28 mouse cellular contexts compared by ENCODE assay signal in the genomic region with DNA sequence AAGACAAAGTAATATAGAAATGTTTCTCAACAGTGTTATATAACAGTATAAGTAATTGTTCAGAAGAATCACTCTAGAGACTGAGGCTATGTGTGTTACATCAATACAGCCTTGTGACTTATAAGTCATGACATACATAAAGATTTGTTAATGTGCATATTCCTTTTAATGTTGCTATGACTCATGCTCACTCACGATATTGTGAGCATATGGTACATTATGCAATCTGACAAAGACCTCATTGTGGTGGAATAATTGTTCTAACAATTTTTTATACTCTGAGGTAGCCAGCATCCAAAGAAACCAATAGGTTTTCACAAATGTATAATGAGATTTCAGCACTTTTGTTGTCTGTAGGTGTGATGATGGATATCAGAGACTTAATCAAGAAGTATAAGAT.
A peak's percentile ranks its signal among the peaks of the same experiment; 100 is the strongest.
DNase-seq lines count a peak whose midpoint lies in the region; ATAC-seq and TF ChIP-seq lines count a peak whose summit lies in the region.
"Had no signal": no experiment of that assay in that cellular context is flagged by ENCODE, and none has a peak within 500 bp of the region (broad histone marks: within the 10 kb centered on the region; RNA-seq: fewer than 3 reads in every experiment).

No protein-coding gene starts in this region.

- 51% methylated on average over 1 of the region's 1 CpGs for whole genome bisulfite sequencing in forebrain, postnatal 0 days
- WGBS in kidney, embryonic 16.5 days, result 71% methylated on average over 1 of the region's 1 CpGs

- H3K27ac ChIP-seq in forebrain, postnatal 0 days (ENCODE audit: low read depth, low read length), result no peak overlapping the region
- no peak overlapping the region for H3K27ac ChIP-seq in kidney, embryonic 16.5 days (ENCODE audit: low read length)
- H3K27ac ChIP-seq: embryonic facial prominence, embryonic 13.5 days; embryonic facial prominence, embryonic 15.5 days; forebrain, embryonic 10.5 days; forebrain, embryonic 12.5 days had no signal

- no peak overlapping the region for H3K9ac ChIP-seq in forebrain, postnatal 0 days
- no peak overlapping the region for H3K9ac ChIP-seq in kidney, embryonic 16.5 days (replicated peaks; ENCODE audit: low read length)
- H3K9ac ChIP-seq: embryonic facial prominence, embryonic 13.5 days; embryonic facial prominence, embryonic 15.5 days; forebrain, embryonic 12.5 days had no signal

- H3K36me3 ChIP-seq in C2C12 (ENCODE audit: control insufficient read depth, insufficient read depth), result no peaks in the 10 kb centered on the region
- no peaks in the 10 kb centered on the region for H3K36me3 ChIP-seq in forebrain, postnatal 0 days (ENCODE audit: insufficient read depth)
- no peaks in the 10 kb centered on the region for H3K36me3 ChIP-seq in kidney, embryonic 16.5 days (ENCODE audit: insufficient read depth, low read length)
- H3K36me3 ChIP-seq: embryonic facial prominence, embryonic 13.5 days; embryonic facial prominence, embryonic 15.5 days; forebrain, embryonic 10.5 days; forebrain, embryonic 12.5 days had no signal

- H3K79me3 ChIP-seq in C2C12 (ENCODE audit: low read depth), result no peaks in the 10 kb centered on the region

- no peak overlapping the region for H3K4me3 ChIP-seq in C2C12 (ENCODE audit: insufficient read depth, poor library complexity, severe bottlenecking)
- no peak overlapping the region for H3K4me3 ChIP-seq in forebrain, postnatal 0 days (ENCODE audit: low read depth, low read length)
- no peak overlapping the region for H3K4me3 ChIP-seq in kidney, embryonic 16.5 days (ENCODE audit: low read length)
- H3K4me3 ChIP-seq: embryonic facial prominence, embryonic 13.5 days; embryonic facial prominence, embryonic 15.5 days; erythroblast, embryonic 14.5 days; forebrain, embryonic 10.5 days; forebrain, embryonic 12.5 days had no signal

- TF ChIP-seq CTCF in C2C12 (IDR thresholded peaks at IDR 0.05; ENCODE audit: control insufficient read depth, insufficient read depth, insufficient read length), result no peak
- TF ChIP-seq CTCF in forebrain, postnatal 0 days (IDR thresholded peaks at IDR 0.05; ENCODE audit: low read depth), result no peak

- DNase-seq in frontal cortex, postnatal 10 days (ENCODE audit: low spot score in 2 of 2), result no peak
- peak; percentile 11 for DNase-seq in brain, adult 2 months (ENCODE audit: low read depth, low spot score)
- peak; percentile 13 for DNase-seq in telencephalon, adult 2 months (ENCODE audit: low read depth, low spot score)
- DNase-seq in forebrain, postnatal 0 days, result no peak
- DNase-seq: adrenal gland, adult 8-10 months; adrenal gland, postnatal 14 days; adrenal gland, postnatal 36 days; B cell, adult 2 months; cerebellum, adult 11 months; cerebellum, adult 18-20 months; cerebellum, adult 8-10 months; cerebellum, adult 9-11 months; cerebellum, postnatal 14 days; cerebellum, postnatal 36 days; embryo, embryonic 11 days had no signal

- no peaks in the 10 kb centered on the region for H3K9me3 ChIP-seq in forebrain, postnatal 0 days (ENCODE audit: low read length)
- H3K9me3 ChIP-seq in kidney, embryonic 16.5 days (ENCODE audit: low read length), result no peaks in the 10 kb centered on the region
- H3K9me3 ChIP-seq: embryonic facial prominence, embryonic 13.5 days; embryonic facial prominence, embryonic 15.5 days; forebrain, embryonic 10.5 days; forebrain, embryonic 12.5 days had no signal

- no peak overlapping the region for H3K4me2 ChIP-seq in forebrain, postnatal 0 days (ENCODE audit: low read depth)
- H3K4me2 ChIP-seq in kidney, embryonic 16.5 days (replicated peaks; ENCODE audit: low read depth, low read length), result no peak overlapping the region
- H3K4me2 ChIP-seq: embryonic facial prominence, embryonic 13.5 days; embryonic facial prominence, embryonic 15.5 days; forebrain, embryonic 12.5 days had no signal

- no peaks in the 10 kb centered on the region for H3K4me1 ChIP-seq in forebrain, postnatal 0 days (ENCODE audit: insufficient read depth)
- no peaks in the 10 kb centered on the region for H3K4me1 ChIP-seq in kidney, embryonic 16.5 days (ENCODE audit: insufficient read depth, low read length)
- H3K4me1 ChIP-seq: embryonic facial prominence, embryonic 13.5 days; embryonic facial prominence, embryonic 15.5 days; forebrain, embryonic 10.5 days; forebrain, embryonic 12.5 days had no signal

- no peaks in the 10 kb centered on the region for H3K27me3 ChIP-seq in C2C12 (ENCODE audit: control insufficient read depth, insufficient read depth, insufficient read length)
- no peaks in the 10 kb centered on the region for H3K27me3 ChIP-seq in forebrain, postnatal 0 days (ENCODE audit: insufficient read depth, low read length)
- H3K27me3 ChIP-seq in kidney, embryonic 16.5 days (ENCODE audit: insufficient read depth, low read length), result no peaks in the 10 kb centered on the region
- H3K27me3 ChIP-seq: embryonic facial prominence, embryonic 13.5 days; embryonic facial prominence, embryonic 15.5 days; forebrain, embryonic 12.5 days; Patski had no signal

- peak; percentile 52; the same call in 1 of the 2 replicates for ATAC-seq in frontal cortex, adult (ENCODE audit: low TSS enrichment)
- no peak; the same call in 1 of the 2 replicates for ATAC-seq in forebrain, postnatal 0 days
- no peak for ATAC-seq in kidney, embryonic 16.5 days (ENCODE audit: low FRiP score, low TSS enrichment)
- no peak for ATAC-seq in granulocyte monocyte progenitor cell, adult 5-6 weeks (replicated peaks; ENCODE audit: poor library complexity, severe bottlenecking)
- ATAC-seq: activated CD4-positive, CD25-positive, alpha-beta regulatory T cell, adult 4 months; forebrain, embryonic 14.5 days; forebrain, embryonic 16.5 days; Patski had no signal

- no peak overlapping the region for H3ac ChIP-seq in C2C12 (ENCODE audit: control insufficient read depth, insufficient read length, low read depth)

- H3K79me2 ChIP-seq in C2C12 (ENCODE audit: control insufficient read depth, insufficient read depth), result no peaks in the 10 kb centered on the region

TF ChIP-seq in C2C12, 6 proteins besides CTCF, POLR2A, EP300 and RAD21:
- TF ChIP-seq MYOD1 (IDR thresholded peaks at IDR 0.05; ENCODE audit: control insufficient read depth, insufficient read length, low read depth), result no peak
- TF ChIP-seq CEBPB (IDR thresholded peaks at IDR 0.05; ENCODE audit: low read depth), result peak; percentile 71

Comparison
In these comparisons a context has a peak if more than half of its experiments do, and no peak if none do; other contexts are left out.
1. DNase-seq: peak in brain, adult 2 months (single experiment) and telencephalon, adult 2 months (single experiment); none in frontal cortex, postnatal 10 days (0 of 2) and forebrain, postnatal 0 days (single experiment).